Mouse (Mus musculus) liver (tissue): ENCODE measurements at regions not wholly inside any gene's neighbourhood (a gene's known extent, or its start where the extent isn't known, plus 50 kb on each side); places are given as distances from the start of the nearest gene placed in this dataset.

Source experiments
- DNase-seq: peaks from one replicate; pipeline ENCODE4 v3.0.0-alpha.2; 2020; ENCODE audit warnings: mixed read lengths

DNA sequence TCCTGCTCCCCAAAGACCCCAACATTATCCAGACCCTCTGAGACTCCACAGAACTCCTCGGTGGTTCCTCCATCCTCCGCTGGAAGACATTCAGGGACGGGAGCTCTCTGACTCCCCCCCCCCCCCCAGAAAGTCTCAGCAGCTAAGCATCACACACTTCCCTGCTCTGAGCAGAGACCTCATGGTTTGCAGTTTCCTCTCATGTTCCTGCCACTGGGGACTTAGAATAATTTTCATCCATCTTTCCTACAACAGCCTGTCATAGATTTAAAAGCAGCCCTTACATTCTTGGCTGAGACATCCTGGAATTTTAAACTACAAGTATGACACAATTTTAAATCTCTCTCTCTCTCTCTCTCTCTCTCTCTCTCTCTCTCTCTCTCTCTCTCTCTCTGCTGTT lies 69.2 kb downstream of the Gpr65 start:
- no peak for DNase-seq

GRCm38 (mm10) chr12:98339536-98339935 lies 71.1 kb downstream of the Gpr65 start:
- no peak for DNase-seq

DNA sequence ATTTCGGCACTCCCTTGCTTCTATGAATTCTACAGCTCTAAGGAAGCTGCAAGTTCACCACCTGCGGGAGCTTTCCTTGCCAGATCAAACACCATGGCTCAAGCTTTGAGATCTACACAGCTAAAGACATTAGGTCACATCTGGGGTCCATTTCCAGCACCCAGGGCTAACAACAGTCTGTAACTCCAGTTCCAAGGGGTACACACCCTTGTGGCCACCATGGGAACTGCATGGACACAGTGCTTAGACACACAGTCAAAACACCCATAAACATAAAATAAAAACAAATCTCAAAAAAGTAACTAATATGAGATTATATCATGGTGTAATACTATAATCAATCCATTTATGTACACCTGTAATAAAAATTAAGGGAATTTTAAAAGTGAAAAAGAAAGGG lies 73.7 kb downstream of the Gpr65 start:
- DNase-seq, result peak; percentile 25

DNA sequence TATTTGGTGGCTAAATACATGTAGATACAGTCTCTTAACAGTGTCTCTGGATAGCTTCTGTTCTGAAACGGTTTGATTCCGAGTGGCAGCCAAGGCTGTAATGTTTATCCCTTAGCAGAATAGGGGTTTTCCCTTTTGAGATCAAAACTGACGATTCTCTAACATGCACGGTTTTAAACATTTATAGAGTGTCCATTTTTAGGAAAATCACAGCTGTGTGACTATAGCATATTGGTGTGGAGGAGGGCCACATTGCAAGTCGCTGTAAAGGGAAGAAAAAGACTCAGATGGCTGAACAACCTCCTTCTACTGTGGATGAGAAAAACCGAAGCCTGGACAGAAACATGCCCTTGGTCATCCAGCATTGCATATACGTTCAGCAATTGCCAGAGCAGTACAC lies 75.2 kb downstream of the Gpr65 start:
- DNase-seq, result no peak

GRCm38 (mm10) chr12:98347056-98347455 lies 78.6 kb downstream of the Gpr65 start:
- DNase-seq, result no peak

GRCm38 (mm10) chr12:98347550-98348318 lies 79.3 kb downstream of the Gpr65 start:
- no peak for DNase-seq

DNA sequence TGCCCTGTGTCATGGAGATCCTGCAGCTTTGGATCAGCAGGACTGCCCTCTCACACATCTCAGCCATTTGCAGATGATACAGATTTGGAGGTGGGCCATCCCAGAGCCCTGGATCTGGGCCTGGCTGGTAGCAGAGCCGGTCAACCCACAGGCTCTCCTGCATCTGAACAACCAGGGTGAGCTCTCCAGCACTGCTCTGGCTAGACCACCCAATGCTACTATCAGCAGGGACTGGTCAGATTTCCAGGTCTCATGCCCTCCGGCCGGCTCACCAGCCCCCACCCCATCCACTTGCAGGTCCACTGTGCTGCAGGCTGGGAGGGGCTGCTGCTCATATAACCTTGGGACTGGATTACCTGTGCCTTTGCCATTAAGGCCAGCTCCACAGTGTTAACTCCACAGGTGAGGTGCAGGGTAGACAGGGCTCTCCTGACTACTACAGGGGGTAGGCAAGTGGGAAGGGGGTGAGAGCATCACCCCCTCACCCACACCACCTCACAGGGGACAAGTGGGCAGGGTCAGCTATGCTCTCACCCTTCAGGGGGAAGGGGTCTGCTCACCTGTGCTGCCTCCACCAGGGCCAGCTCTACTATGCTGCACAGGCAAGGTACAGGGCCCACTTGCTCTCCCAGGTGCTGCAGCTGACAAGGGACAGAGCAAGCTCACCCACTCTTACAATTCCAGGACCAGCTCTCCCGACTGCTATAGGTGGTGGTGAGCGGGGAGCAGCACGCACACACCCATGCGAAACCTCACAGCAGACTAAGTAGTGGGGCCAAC lies 81.6 kb downstream of the Gpr65 start:
- DNase-seq, result no peak

- no peak for DNase-seq
Measured at GRCm38 (mm10) chr12:98352401-98352800, 84.0 kb downstream of the Gpr65 start.

- DNase-seq, result no peak
Measured at GRCm38 (mm10) chr12:98354545-98354944, 86.1 kb downstream of the Gpr65 start.

DNA sequence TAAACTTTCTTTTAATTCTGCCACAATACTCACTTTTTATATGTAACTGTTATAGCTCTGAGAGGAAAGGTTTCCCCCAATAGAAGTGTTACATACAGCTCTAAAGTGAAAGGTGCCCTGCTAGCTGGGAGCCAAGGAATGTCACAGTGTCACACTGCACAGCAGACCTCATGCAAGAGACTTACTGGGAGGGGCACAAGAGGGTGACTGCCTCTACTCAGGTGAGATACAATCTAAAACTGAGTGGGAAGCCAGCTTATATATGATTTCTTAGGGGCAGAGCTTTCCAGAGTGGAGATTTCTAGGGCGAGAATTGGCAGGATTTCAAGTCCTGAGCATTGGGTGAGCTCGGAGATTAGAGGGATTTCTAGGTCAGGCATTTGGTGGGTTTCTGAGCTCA lies 99.1 kb downstream of the Gpr65 start:
- no peak for DNase-seq

DNA sequence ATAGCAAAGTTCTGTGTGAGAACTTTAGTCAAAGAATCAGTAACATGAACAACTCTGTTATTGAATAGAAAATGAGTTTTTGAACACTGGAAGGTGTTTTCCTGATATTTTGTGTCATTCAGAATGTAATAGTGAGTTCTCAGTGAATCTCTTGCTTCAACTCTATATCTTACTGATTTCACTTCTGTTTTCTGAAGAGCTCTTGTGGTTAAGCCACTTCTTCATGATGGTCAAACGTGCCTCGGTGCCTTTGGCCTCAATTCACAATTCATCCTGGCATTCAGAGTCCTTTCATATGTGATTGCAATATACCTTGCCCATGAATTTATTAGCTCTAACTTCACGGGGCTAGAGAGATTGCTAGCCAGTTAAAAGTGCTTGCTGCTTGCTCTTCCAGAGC lies 102.3 kb downstream of the Gpr65 start:
- no peak for DNase-seq

GRCm38 (mm10) chr12:98375214-98375910 lies 106.9 kb downstream of the Gpr65 start:
- DNase-seq, result no peak
